Mouse (Mus musculus) neural tube, embryonic 15.5 days (tissue): ENCODE data around the gene Asic5. TPM values are rescaled to one million over a fixed set of nuclear protein-coding genes. Genes with fewer than 3 reads are reported as not detected.

ENCODE experiments used
- ATAC-seq: fragments of 200-750 bp; cut with Nextera tagmentation; 2 replicates; pipeline ENCODE4 v1.8.0; 2017; ENCODE audit warnings: mild to moderate bottlenecking, moderate TSS enrichment, moderate library complexity; ENCODE audit not compliant: low FRiP score
- H3K27ac ChIP-seq: fragments of 300-500 bp; sonication (generic); replicated peaks from 2 replicates; pipeline ENCODE4 v1.5.1; 2015; ENCODE audit warnings: mild to moderate bottlenecking, inconsistent platforms
- H3K27me3 ChIP-seq: fragments of 300-500 bp; sonication (generic); replicated peaks from 2 replicates; pipeline ENCODE4 v1.6.1; 2015; ENCODE audit warnings: inconsistent platforms
- H3K36me3 ChIP-seq: fragments of 300-500 bp; sonication (generic); 2 replicates; pipeline ENCODE4 v1.6.1; 2015; ENCODE audit warnings: inconsistent platforms
- H3K4me1 ChIP-seq: fragments of 300-500 bp; sonication (generic); 2 replicates; pipeline ENCODE4 v1.6.1; 2015; ENCODE audit warnings: inconsistent platforms
- H3K4me2 ChIP-seq: fragments of 300-500 bp; sonication (generic); 2 replicates; pipeline ENCODE4 v1.6.1; 2015; ENCODE audit warnings: inconsistent platforms, mild to moderate bottlenecking, moderate library complexity
- H3K4me3 ChIP-seq: fragments of 300-500 bp; sonication (generic); replicated peaks from 2 replicates; pipeline ENCODE4 v1.5.1; 2015; ENCODE audit warnings: mild to moderate bottlenecking, inconsistent platforms
- H3K9ac ChIP-seq: fragments of 300-500 bp; sonication (generic); replicated peaks from 2 replicates; pipeline ENCODE4 v1.6.1; 2015; ENCODE audit warnings: mild to moderate bottlenecking, inconsistent platforms
- H3K9me3 ChIP-seq: fragments of 300-500 bp; sonication (generic); replicated peaks from 2 replicates; pipeline ENCODE4 v1.6.1; 2016; ENCODE audit warnings: inconsistent platforms
- WGBS: fragments of 180-500 bp; shearing (Covaris S2); methylation state at CpG from one replicate; pipeline ENCODE4 v1.1.7; 2015; ENCODE audit warnings: mixed read lengths; 5-methylcytosine and 5-hydroxymethylcytosine counted together
- polyA plus RNA-seq: library from polyadenylated mRNA; unstranded; fragments of >200 nt; fragmentation: Nextera tagmentation; extraction: Ambion mirVana; gene quantifications from 2 replicates; pipeline ENCODE4 v1.2.1, GENCODE M21; 2015

The Asic5 gene
- polyA plus RNA-seq, 1 experiment from 2014 or later: not detected

- Histone ChIP-seq H3K36me3 (no peaks in the 10 kb centered on the region), H3K27ac (no peak overlapping the region), H3K9me3 (no peaks in the 10 kb centered on the region), H3K27me3 (no peaks in the 10 kb centered on the region), H3K4me1 (no peaks in the 10 kb centered on the region), H3K4me2 (no peak overlapping the region), H3K4me3 (no peak overlapping the region), H3K9ac (no peak overlapping the region)
- 49% methylated on average over 7 of the region's 7 CpGs for WGBS
- ATAC-seq: no peak
Measured at GRCm38 (mm10) chr3:82014148-82014703, 32.1 kb downstream of the Asic5 start.

DNA sequence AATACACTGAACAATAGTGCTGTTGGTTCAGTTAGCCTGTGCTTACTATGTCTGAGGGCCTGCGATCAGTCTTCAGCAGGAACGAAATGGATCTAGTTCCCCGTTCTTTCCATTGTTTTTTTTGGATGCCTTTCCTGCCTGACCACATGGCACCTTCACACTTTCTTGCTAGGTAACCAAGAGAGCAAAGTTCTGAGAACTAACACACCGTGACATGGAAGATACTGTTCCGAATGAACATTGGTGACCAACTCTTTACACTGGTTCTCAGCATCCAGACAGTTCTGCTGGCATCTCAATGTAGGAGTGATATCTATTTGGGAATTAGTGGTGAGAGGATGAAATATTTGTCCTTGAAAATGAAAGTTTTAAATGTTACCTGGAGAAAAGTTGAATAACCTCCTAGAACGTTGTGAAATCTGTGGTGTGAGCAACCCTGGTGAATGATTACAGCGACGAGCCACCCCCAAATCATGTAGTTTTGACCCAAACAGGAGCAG is 40.4 kb downstream of the Asic5 start:
- Histone ChIP-seq H3K9ac (no peak overlapping the region), H3K4me2 (no peak overlapping the region), H3K27ac (no peak overlapping the region), H3K27me3 (no peaks in the 10 kb centered on the region), H3K4me3 (no peak overlapping the region), H3K9me3 (no peaks in the 10 kb centered on the region), H3K4me1 (no peaks in the 10 kb centered on the region), H3K36me3 (no peaks in the 10 kb centered on the region)
- 90% methylated on average over 8 of the region's 8 CpGs for WGBS
- no peak for ATAC-seq

DNA sequence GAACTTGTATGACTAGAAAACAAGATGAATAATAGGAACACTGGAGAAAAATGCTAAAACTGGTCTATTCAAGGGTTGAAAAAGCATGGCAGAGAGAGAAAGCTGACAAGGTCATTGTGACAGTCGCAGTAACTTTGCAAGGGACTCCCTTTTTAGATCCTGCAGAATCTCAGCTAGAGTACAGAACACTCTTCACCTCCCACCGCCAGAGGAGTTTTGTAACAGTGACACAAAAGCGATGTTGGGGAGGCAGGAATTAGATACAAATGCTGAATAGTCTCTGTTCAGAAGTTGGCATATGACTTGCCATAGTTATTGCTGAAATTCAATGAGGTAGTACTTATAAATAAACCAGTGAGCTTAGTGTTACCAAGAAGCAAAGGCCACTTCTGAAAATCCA is 41.0 kb downstream of the Asic5 start:
- H3K4me1 ChIP-seq: no peaks in the 10 kb centered on the region
- WGBS: 87% methylated on average over 3 of the region's 3 CpGs

GRCm38 (mm10) chr3:82027286-82027685 is 45.2 kb downstream of the Asic5 start:
- Histone ChIP-seq H3K36me3 (no peaks in the 10 kb centered on the region), H3K27me3 (no peaks in the 10 kb centered on the region), H3K4me3 (no peak overlapping the region), H3K4me2 (no peak overlapping the region), H3K9me3 (no peaks in the 10 kb centered on the region), H3K9ac (no peak overlapping the region), H3K27ac (no peak overlapping the region), H3K4me1 (no peaks in the 10 kb centered on the region)
- 62% methylated on average over 1 of the region's 1 CpGs for WGBS
- no peak for ATAC-seq

More for the DNA sequence above, 41.0 kb downstream of the Asic5 start:
- H3K4me3 ChIP-seq: no peak overlapping the region
- no peak overlapping the region for H3K27ac ChIP-seq
- no peak overlapping the region for H3K9ac ChIP-seq
- no peaks in the 10 kb centered on the region for H3K9me3 ChIP-seq
- no peak overlapping the region for H3K4me2 ChIP-seq
- H3K27me3 ChIP-seq: no peaks in the 10 kb centered on the region
- no peaks in the 10 kb centered on the region for H3K36me3 ChIP-seq
- ATAC-seq: no peak

GRCm38 (mm10) chr3:82029229-82029628 is 47.1 kb downstream of the Asic5 start:
- no peaks in the 10 kb centered on the region for H3K27me3 ChIP-seq
- H3K4me3 ChIP-seq: no peak overlapping the region
- ATAC-seq: peak; percentile 82; the same call in 1 of the 2 replicates
- H3K9ac ChIP-seq: no peak overlapping the region
- H3K4me2 ChIP-seq: no peak overlapping the region
- peaks cover 5% of the 10 kb centered on the region for H3K36me3 ChIP-seq
- no peaks in the 10 kb centered on the region for H3K4me1 ChIP-seq
- 0% methylated on average over 3 of the region's 3 CpGs for WGBS
- no peaks in the 10 kb centered on the region for H3K9me3 ChIP-seq
- H3K27ac ChIP-seq: no peak overlapping the region

DNA sequence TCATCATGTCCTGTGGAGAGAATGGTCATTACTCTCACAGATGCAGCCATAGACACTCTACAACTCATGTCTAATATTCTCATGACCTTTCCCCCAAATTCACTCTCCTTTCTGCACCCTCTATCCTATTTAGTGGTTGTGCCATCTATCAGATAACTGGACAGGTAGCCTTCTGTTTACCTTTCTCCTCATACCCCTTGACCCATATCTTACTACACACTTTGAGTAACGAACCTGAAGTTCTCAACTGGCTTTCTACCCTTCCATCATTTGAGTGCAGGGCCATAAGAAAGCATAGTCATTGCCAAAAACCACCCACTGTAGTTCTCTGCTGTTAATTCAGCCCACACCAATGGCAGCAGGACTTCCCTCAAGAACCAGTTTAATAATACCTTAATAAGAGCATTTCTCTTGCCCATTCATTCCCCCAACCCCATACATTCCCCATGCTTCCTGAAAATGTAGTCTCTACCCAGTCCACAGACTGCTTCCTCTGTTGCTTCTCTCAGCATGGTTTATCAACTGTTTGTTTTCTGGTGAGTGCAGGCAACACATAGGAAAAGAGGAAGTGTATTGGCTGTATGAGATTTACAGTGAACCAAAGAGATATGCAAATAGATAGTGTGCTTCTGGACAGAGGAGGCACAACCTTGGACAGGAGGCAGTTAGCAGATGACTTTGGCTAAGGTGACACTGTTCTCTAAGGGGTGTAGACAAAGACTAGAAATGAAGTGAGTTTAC is 48.1 kb downstream of the Asic5 start:
- H3K9ac ChIP-seq: no peak overlapping the region
- H3K27me3 ChIP-seq: no peaks in the 10 kb centered on the region
- 72% methylated on average over 1 of the region's 1 CpGs for WGBS
- no peak overlapping the region for H3K27ac ChIP-seq
- H3K4me3 ChIP-seq: no peak overlapping the region
- no peaks in the 10 kb centered on the region for H3K4me1 ChIP-seq
- H3K36me3 ChIP-seq: peaks cover 15% of the 10 kb centered on the region
- H3K4me2 ChIP-seq: no peak overlapping the region
- no peaks in the 10 kb centered on the region for H3K9me3 ChIP-seq
- ATAC-seq: no peak

DNA sequence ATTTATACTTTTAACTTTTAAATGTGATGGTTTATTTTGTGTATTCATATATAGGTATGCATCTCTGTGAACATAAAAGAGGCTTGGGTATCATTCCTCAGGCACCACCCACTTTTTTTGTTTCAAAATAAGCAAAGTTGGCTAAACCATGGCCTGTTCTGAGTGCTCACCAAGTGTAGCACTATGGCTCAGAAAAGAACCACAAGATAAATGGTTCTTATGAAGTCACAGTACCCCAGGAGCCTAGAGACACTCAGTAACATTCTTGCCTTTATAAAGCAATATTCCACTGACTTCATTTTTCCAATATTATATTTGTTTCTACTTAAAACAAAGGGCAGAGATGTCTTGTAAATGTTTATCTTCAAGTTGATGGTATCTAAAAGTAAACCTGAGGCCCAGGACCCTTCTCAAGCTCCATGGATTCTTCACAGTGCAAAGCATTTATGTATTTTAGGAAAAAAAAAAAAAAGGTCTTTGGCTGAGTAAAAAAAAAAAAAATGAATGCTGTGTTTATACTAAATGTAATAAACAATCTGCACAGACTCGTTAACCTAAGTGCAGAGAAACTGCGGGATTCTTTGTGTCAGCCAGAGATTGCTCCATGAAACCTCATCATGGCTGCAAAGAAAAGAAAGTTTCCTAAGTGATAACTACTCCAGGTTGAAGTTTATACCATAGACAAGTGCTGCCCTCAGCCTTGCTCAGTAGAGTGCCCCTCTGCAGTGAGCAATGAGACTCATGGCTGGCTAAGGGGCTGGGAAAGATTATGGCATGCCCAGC is 54.4 kb downstream of the Asic5 start:
- Histone ChIP-seq H3K4me3 (no peak overlapping the region), H3K27ac (no peak overlapping the region), H3K4me2 (no peak overlapping the region), H3K36me3 (peaks cover 25% of the 10 kb centered on the region), H3K9ac (no peak overlapping the region), H3K9me3 (no peaks in the 10 kb centered on the region), H3K27me3 (no peaks in the 10 kb centered on the region), H3K4me1 (no peaks in the 10 kb centered on the region)
- 80% methylated on average over 2 of the region's 2 CpGs for WGBS
- ATAC-seq: no peak

GRCm38 (mm10) chr3:82043676-82044075 is 61.6 kb downstream of the Asic5 start:
- no peaks in the 10 kb centered on the region for H3K27me3 ChIP-seq
- H3K4me2 ChIP-seq: no peak overlapping the region
- no peak overlapping the region for H3K4me3 ChIP-seq
- no peaks in the 10 kb centered on the region for H3K9me3 ChIP-seq
- no peak overlapping the region for H3K9ac ChIP-seq
- ATAC-seq: no peak
- 79% methylated on average over 6 of the region's 6 CpGs for WGBS
- H3K27ac ChIP-seq: no peak overlapping the region
- H3K4me1 ChIP-seq: 0 out of 2 replicates have a peak, but pooled peaks cover 3% of the 10 kb centered on the region
- H3K36me3 ChIP-seq: 0 out of 2 replicates have a peak, but pooled peaks cover 4% of the 10 kb centered on the region

- Histone ChIP-seq H3K4me1 (0 out of 2 replicates have a peak, but pooled peaks cover 3% of the 10 kb centered on the region), H3K36me3 (0 out of 2 replicates have a peak, but pooled peaks cover 2% of the 10 kb centered on the region), H3K27me3 (no peaks in the 10 kb centered on the region), H3K27ac (no peak overlapping the region), H3K9me3 (no peaks in the 10 kb centered on the region), H3K4me3 (no peak overlapping the region), H3K4me2 (no peak overlapping the region), H3K9ac (no peak overlapping the region)
- WGBS: 87% methylated on average over 5 of the region's 5 CpGs
- no peak for ATAC-seq
Measured at GRCm38 (mm10) chr3:82044902-82045301, 62.8 kb downstream of the Asic5 start.

DNA sequence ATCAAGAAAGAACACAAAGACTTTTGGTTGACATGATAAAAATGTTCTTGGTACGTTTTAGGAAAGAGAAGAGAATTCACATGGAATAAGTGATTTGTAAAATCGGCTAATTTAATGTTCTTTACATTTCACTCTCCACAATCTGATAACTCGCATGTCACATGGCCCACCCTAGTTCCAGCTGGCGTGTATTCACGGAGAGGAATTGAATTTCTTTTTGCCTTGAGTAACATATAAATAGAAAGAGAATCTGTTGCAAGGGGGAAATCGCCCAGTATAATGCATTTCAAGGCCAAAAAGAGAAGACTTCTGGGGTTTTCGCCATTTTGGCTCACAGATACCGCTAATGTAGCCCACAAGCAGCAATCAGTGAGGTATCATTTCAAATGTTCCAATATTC is 64.0 kb downstream of the Asic5 start:
- Histone ChIP-seq H3K4me2 (no peak overlapping the region), H3K27ac (no peak overlapping the region), H3K36me3 (0 out of 2 replicates have a peak, but pooled peaks cover 2% of the 10 kb centered on the region), H3K4me1 (0 out of 2 replicates have a peak, but pooled peaks cover 3% of the 10 kb centered on the region), H3K4me3 (no peak overlapping the region), H3K9me3 (no peaks in the 10 kb centered on the region), H3K27me3 (no peaks in the 10 kb centered on the region), H3K9ac (no peak overlapping the region)
- ATAC-seq: no peak
- WGBS: 90% methylated on average over 8 of the region's 8 CpGs

- H3K27ac ChIP-seq: no peak overlapping the region
- H3K9me3 ChIP-seq: no peaks in the 10 kb centered on the region
- no peak for ATAC-seq
- WGBS: 32% methylated on average over 8 of the region's 8 CpGs
- 0 out of 2 replicates have a peak, but pooled peaks cover 3% of the 10 kb centered on the region for H3K4me1 ChIP-seq
- no peak overlapping the region for H3K4me2 ChIP-seq
- no peak overlapping the region for H3K9ac ChIP-seq
- H3K4me3 ChIP-seq: no peak overlapping the region
- 0 out of 2 replicates have a peak, but pooled peaks cover 2% of the 10 kb centered on the region for H3K36me3 ChIP-seq
- H3K27me3 ChIP-seq: no peaks in the 10 kb centered on the region
Measured at GRCm38 (mm10) chr3:82047100-82047753, 65.1 kb downstream of the Asic5 start.
